Mouse (Mus musculus): ENCODE measurements around the gene Fuca2.

The Fuca2 gene

GRCm38 (mm10) chr10:13536706-13537105 is 37.4 kb downstream of the Fuca2 start:
- no peak for DNase-seq

GRCm38 (mm10) chr10:13539769-13540333 is 40.5 kb downstream of the Fuca2 start:
- no peak for DNase-seq

GRCm38 (mm10) chr10:13541721-13542120 is 42.4 kb downstream of the Fuca2 start:
- DNase-seq: no peak

GRCm38 (mm10) chr10:13552646-13553497 is 53.5 kb downstream of the Fuca2 start, which contains the start of the genes Adat2 and Pex3:
Gene Adat2, plus strand, starts transcription at chr10:13552894.
Gene Pex3, minus strand, starts transcription at chr10:13553142.
- peak; percentile 95 for DNase-seq

- no peak for DNase-seq
These were observed 54.2 kb downstream of the Fuca2 start for GRCm38 (mm10) chr10:13553498-13553985.

GRCm38 (mm10) chr10:13554316-13554715 is 55.0 kb downstream of the Fuca2 start:
- DNase-seq: no peak

- DNase-seq: no peak
These were observed 60.8 kb downstream of the Fuca2 start for GRCm38 (mm10) chr10:13560014-13560674.

- DNase-seq: peak; percentile 85
These were observed 65.2 kb downstream of the Fuca2 start for GRCm38 (mm10) chr10:13564364-13565079.

- DNase-seq: no peak
These were observed 65.7 kb downstream of the Fuca2 start for GRCm38 (mm10) chr10:13565080-13565448.

GRCm38 (mm10) chr10:13566393-13566792 is 67.1 kb downstream of the Fuca2 start:
- no peak for DNase-seq
